8 mouse cellular contexts compared by ENCODE assay signal in the genomic region with DNA sequence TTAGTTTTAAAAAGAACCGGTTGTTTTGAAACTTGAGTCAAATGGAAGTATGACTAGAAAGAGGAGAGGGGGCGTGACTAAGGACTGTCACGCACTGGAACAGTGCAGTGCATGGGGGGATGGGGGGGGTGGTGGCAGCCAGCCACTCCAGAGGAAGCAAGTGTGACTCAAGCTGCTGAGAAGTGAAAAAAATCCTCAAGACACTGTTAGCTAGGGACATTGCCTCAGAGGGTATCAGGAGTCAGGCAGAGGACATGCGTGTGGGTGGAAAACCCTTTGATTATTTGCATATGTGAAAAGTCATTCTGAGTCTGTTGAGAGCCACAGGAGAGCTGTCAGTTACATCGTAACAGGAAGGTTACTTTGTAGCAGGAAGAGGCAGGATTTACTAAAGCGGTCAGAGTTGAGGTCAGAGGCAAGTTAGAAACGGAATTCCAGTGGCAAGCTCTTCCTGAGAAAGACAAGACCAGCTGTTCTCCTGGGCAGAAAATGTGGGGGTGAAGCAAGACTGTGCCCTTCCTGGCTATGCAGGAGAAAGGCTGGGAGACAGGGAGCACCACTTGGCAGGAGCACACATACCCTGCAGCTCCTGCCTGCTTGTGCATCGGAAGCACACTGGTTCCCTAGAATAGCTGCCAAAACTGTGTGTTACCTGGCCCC. TPM values are rescaled to one million over a fixed set of nuclear protein-coding genes. Genes with fewer than 3 reads are reported as not detected.
DNase-seq lines count a peak whose midpoint lies in the region; ATAC-seq and TF ChIP-seq lines count a peak whose summit lies in the region.

No protein-coding gene starts in this region.

- intact Hi-C loops in heart, postnatal 10 days (cut with DNase I), result no loop called here

- H3K36me3 ChIP-seq in forebrain, embryonic 10.5 days (replicated peaks), result no peaks in the 10 kb centered on the region
- H3K36me3 ChIP-seq in forebrain, embryonic 11.5 days (ENCODE audit: control insufficient read depth, insufficient read depth, low read length), result no peaks in the 10 kb centered on the region
- H3K36me3 ChIP-seq in limb, embryonic 14.5 days (ENCODE audit: control insufficient read depth, insufficient read depth, low read length), result no peaks in the 10 kb centered on the region

- DNase-seq in forebrain, embryonic 10.5 days (ENCODE audit: extremely low spot score, low spot score), result no peak
- DNase-seq in forebrain, embryonic 11.5 days (ENCODE audit: low spot score), result no peak
- peak; percentile 86 for DNase-seq in Muller cell, postnatal 12 days (ENCODE audit: inconsistent ontology term)
- DNase-seq in embryo, embryonic 9.5 days (ENCODE audit: extremely low spot score), result peak; percentile 22
- peak; percentile 58 to 62 for DNase-seq in heart, postnatal 10 days
- peak; percentile 78 for DNase-seq in limb, embryonic 14.5 days (ENCODE audit: low spot score)
- peak; percentile 27 for DNase-seq in neural tube, embryonic 10.5 days (ENCODE audit: extremely low spot score, low spot score)
- no peak for DNase-seq in left cerebral cortex, adult 18-20 months (ENCODE audit: low spot score in 2 of 2)

- H3K27ac ChIP-seq in forebrain, embryonic 10.5 days, result peak overlapping the region; percentile 71
- no peak overlapping the region for H3K27ac ChIP-seq in forebrain, embryonic 11.5 days (ENCODE audit: low read depth, low read length)
- H3K27ac ChIP-seq in limb, embryonic 14.5 days (replicated peaks; ENCODE audit: low read depth, low read length), result peak overlapping the region; percentile 73

- WGBS in forebrain, embryonic 10.5 days, result 48% methylated on average over 8 of the region's 8 CpGs
- WGBS in forebrain, embryonic 11.5 days, result 55% methylated on average over 8 of the region's 8 CpGs
- WGBS in limb, embryonic 14.5 days, result 7% methylated on average over 8 of the region's 8 CpGs

- no peaks in the 10 kb centered on the region for H3K9me3 ChIP-seq in forebrain, embryonic 10.5 days
- H3K9me3 ChIP-seq in forebrain, embryonic 11.5 days (ENCODE audit: control insufficient read depth, low read length), result no peaks in the 10 kb centered on the region
- no peaks in the 10 kb centered on the region for H3K9me3 ChIP-seq in limb, embryonic 14.5 days (ENCODE audit: control insufficient read depth, low read length)

- no peak overlapping the region for H3K9ac ChIP-seq in forebrain, embryonic 11.5 days (ENCODE audit: low read length)
- H3K9ac ChIP-seq in limb, embryonic 14.5 days (ENCODE audit: low read depth, low read length, severe bottlenecking), result peak overlapping the region; percentile 8; the same call in 1 of the 2 replicates

- no peak for TF ChIP-seq POLR2A in limb, embryonic 14.5 days (IDR thresholded peaks at IDR 0.05; ENCODE audit: borderline replicate concordance, extremely low read depth, insufficient read depth, insufficient read length)

- ATAC-seq in forebrain, embryonic 11.5 days (replicated peaks; ENCODE audit: low FRiP score), result no peak
- ATAC-seq in limb, embryonic 14.5 days (ENCODE audit: low FRiP score, low read depth), result peak; percentile 83

- H3K27me3 ChIP-seq in forebrain, embryonic 10.5 days (ENCODE audit: poor library complexity, severe bottlenecking), result no peaks in the 10 kb centered on the region
- no peaks in the 10 kb centered on the region for H3K27me3 ChIP-seq in forebrain, embryonic 11.5 days (ENCODE audit: control insufficient read depth, insufficient read depth, low read length)
- H3K27me3 ChIP-seq in limb, embryonic 14.5 days (ENCODE audit: control insufficient read depth, insufficient read depth, low read length), result no peaks in the 10 kb centered on the region

- H3K4me2 ChIP-seq in forebrain, embryonic 11.5 days (ENCODE audit: low read depth, low read length, severe bottlenecking), result no peak overlapping the region
- H3K4me2 ChIP-seq in limb, embryonic 14.5 days (replicated peaks; ENCODE audit: low read depth, low read length, severe bottlenecking), result peak overlapping the region; percentile 15

- H3K4me3 ChIP-seq in forebrain, embryonic 10.5 days, result no peak overlapping the region
- no peak overlapping the region for H3K4me3 ChIP-seq in forebrain, embryonic 11.5 days (ENCODE audit: low read depth, low read length)
- no peak overlapping the region for H3K4me3 ChIP-seq in limb, embryonic 14.5 days (replicated peaks; ENCODE audit: low read length)

- H3K4me1 ChIP-seq in forebrain, embryonic 10.5 days, result peaks cover 25% of the 10 kb centered on the region
- H3K4me1 ChIP-seq in forebrain, embryonic 11.5 days (replicated peaks; ENCODE audit: control insufficient read depth, insufficient read depth, low read length), result no peaks in the 10 kb centered on the region; the same call in 1 of the 2 replicates
- H3K4me1 ChIP-seq in limb, embryonic 14.5 days (ENCODE audit: control insufficient read depth, insufficient read depth, low read length), result peaks cover 18% of the 10 kb centered on the region

RNA-seq across cellular contexts. Expression of a gene that starts 22.3 kb away (rescaled TPM):
- 24.8 and 28.8 TPM in 2 replicates for polyA plus RNA-seq in forebrain, embryonic 10.5 days (2016; fragmentation: Nextera tagmentation; extraction: Ambion mirVana)
- 37.6 and 39.4 TPM in 2 replicates for polyA plus RNA-seq in forebrain, embryonic 11.5 days (2014; fragmentation: Nextera tagmentation; extraction: Ambion mirVana)
- 10 to 100 TPM; 15.5 to 15.6 TPM for total RNA-seq in heart, postnatal 10 days (2021)
- polyA plus RNA-seq in limb, embryonic 14.5 days (2012; rRNA removed), result 47.2 and 57.5 TPM in 2 replicates
- 28.7 and 30.4 TPM in 2 replicates for polyA plus RNA-seq in limb, embryonic 14.5 days (2014; fragmentation: Nextera tagmentation; extraction: Ambion mirVana)
- total RNA-seq in left cerebral cortex, adult 18-20 months (2021), result 10 to 100 TPM; 67.9 to 69.7 TPM

RNA-seq across cellular contexts. Expression of a gene that starts 25.7 kb away (rescaled TPM):
- 13.7 and 14.4 TPM in 2 replicates for polyA plus RNA-seq in forebrain, embryonic 10.5 days (2016; fragmentation: Nextera tagmentation; extraction: Ambion mirVana)
- polyA plus RNA-seq in forebrain, embryonic 11.5 days (2014; fragmentation: Nextera tagmentation; extraction: Ambion mirVana), result 13.6 and 13.7 TPM in 2 replicates
- total RNA-seq in heart, postnatal 10 days (2021), result 10 to 100 TPM; 12.4 to 13.0 TPM
- polyA plus RNA-seq in limb, embryonic 14.5 days (2012; rRNA removed), result 22.4 and 24.8 TPM in 2 replicates
- 15.4 and 18.4 TPM in 2 replicates for polyA plus RNA-seq in limb, embryonic 14.5 days (2014; fragmentation: Nextera tagmentation; extraction: Ambion mirVana)
- total RNA-seq in left cerebral cortex, adult 18-20 months (2021), result 10 to 100 TPM; 17.2 to 17.7 TPM

RNA-seq across cellular contexts. Expression of a gene that starts 37.7 kb away (rescaled TPM):
- polyA plus RNA-seq in forebrain, embryonic 10.5 days (2016; fragmentation: Nextera tagmentation; extraction: Ambion mirVana), result 7.1 and 7.2 TPM in 2 replicates
- polyA plus RNA-seq in forebrain, embryonic 11.5 days (2014; fragmentation: Nextera tagmentation; extraction: Ambion mirVana), result 10.2 and 13.0 TPM in 2 replicates
- total RNA-seq in heart, postnatal 10 days (2021), result 10 to 100 TPM; 83.7 to 86.7 TPM
- 86.6 and 125 TPM in 2 replicates for polyA plus RNA-seq in limb, embryonic 14.5 days (2012; rRNA removed)
- 80.7 and 88.4 TPM in 2 replicates for polyA plus RNA-seq in limb, embryonic 14.5 days (2014; fragmentation: Nextera tagmentation; extraction: Ambion mirVana)
- total RNA-seq in left cerebral cortex, adult 18-20 months (2021), result 1 to 10 TPM; 1.5 to 2.8 TPM

Comparison
In these comparisons a context has a peak if more than half of its experiments do, and no peak if none do; other contexts are left out.
1. DNase-seq: peak in Muller cell, postnatal 12 days (single experiment), embryo, embryonic 9.5 days (single experiment), heart, postnatal 10 days (2 of 2), limb, embryonic 14.5 days (single experiment) and neural tube, embryonic 10.5 days (single experiment); none in forebrain, embryonic 10.5 days (single experiment), forebrain, embryonic 11.5 days (single experiment) and left cerebral cortex, adult 18-20 months (0 of 2).